Mouse (Mus musculus): ENCODE results near the gene Frat2.
A peak's percentile ranks its signal among the peaks of the same experiment; 100 is the strongest.
"Not testable (repeated sequence)": the region's sequence is repeated elsewhere in the genome, so short reads cannot be mapped to it uniquely, and the experiment has no call there.

Gene Frat2

GRCm38 (mm10) chr19:41847992-41848851 lies at the start of gene Frat2:
TSS of gene Frat2 (minus strand) at chr19:41848132.
- DNase-seq (ENCODE audit: low spot score in 2 of 2), result peak; percentile 83 to 87

DNA sequence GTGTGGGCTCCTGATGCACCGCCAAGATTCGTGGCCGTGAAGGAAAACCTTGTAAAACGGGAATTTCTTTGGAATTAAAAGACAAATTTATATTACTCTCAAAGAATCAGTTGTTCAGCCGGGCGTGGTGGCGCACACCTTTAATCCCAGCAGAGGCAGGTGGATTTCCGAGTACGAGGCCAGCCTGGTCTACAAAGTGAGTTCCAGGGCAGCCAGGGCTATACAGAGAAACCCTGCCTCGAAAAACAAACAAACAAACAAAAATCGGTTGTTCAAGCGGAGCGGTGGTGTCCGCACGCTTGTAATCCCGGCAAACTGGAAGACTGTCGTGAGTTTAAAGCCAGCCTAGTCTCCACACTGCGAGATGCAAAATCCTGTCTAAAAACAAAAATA lies 48.4 kb upstream of the Frat2 start:
- no peak for DNase-seq (ENCODE audit: low spot score in 2 of 2)

- peak; percentile 71 to 75 for DNase-seq (ENCODE audit: low spot score in 2 of 2)
Observed at GRCm38 (mm10) chr19:41895460-41896318, 47.8 kb upstream of the Frat2 start, which contains the start of gene Rrp12. TSS of gene Rrp12 (minus strand) at chr19:41896173.

DNA sequence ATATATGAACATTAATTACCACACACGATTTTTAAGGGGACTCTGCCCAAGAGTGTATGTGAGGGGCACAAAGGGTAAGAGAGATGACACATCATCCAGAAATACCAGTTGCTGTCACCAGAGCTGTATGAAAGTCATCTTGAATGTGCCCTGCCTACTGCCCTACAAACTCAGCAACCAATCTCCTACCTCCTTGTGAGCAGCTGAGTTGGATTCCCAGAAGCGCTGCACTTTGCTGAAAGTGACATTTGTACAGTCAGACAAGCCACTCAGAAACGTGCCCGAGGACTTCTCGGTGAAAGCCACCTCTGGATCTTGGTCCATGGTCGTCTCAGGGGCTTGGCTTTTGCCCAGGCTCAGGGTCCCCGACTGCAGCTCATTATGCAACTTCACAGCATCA lies 47.0 kb upstream of the Frat2 start:
- no peak for DNase-seq (ENCODE audit: low spot score in 2 of 2)

DNA sequence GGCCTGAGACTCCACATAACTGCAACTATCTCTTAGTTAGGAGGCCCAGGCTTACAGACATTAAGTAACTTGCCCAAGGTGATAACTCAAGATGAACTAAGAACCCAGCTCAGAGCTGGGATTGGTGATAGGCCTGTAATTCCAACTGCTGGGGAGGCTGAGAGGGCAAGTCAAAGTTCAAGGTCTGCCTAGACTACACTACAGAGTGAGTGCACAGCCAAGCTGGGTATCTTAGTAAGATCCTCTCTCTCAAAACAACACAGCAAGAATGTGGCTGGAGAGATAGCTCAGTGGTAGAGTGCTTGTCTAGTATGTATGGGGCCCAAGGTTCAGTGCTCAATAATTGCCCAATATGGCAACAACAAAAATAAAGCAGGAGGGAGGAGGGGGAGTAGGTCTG lies 40.3 kb upstream of the Frat2 start:
- no peak for DNase-seq (ENCODE audit: low spot score in 2 of 2)

DNA sequence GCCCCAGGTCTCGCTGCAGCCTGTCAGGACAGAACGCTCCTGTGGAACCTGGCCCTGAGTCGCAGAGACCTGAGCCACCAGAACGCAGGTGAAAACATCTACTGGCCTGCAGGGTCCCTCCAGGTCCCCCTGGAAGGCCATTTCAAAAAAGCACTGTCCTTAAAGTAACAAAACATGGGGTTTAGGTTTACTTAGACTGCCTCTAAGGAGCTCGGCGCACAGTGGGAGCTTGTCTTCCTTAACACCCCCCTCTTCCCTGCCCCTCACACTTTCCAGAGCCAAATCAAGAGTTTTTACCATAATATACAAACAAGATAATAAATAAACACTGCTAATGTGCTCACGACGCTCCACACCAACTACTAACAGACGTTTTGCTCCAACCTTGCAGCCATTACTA lies 36.0 kb upstream of the Frat2 start:
- DNase-seq (ENCODE audit: low spot score in 2 of 2), result no peak

GRCm38 (mm10) chr19:41881842-41882241 lies 33.9 kb upstream of the Frat2 start:
- DNase-seq (ENCODE audit: low spot score in 2 of 2), result no peak

DNA sequence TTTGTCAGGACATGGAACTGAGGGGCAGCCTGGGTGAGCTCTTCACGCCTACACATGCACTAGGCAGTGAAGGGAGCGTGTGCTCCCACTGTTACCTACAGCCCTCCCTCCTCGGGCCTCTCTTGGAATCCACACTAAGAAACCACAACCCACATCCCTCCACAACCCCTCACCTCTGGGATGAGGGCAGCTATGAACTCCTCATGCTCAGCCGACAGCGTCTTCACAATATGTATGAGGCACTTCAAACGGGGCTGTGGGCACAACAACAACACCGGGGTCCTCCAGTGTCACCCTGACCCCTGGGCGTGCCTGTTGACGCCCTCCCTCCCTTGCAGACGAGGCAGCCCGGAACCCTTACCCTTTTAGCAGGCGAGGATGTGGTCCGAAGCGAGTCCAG lies 26.4 kb upstream of the Frat2 start:
- DNase-seq (ENCODE audit: low spot score in 2 of 2), result no peak

GRCm38 (mm10) chr19:41872285-41872684 lies 24.4 kb upstream of the Frat2 start:
- DNase-seq (ENCODE audit: low spot score in 2 of 2), result no peak

- not testable (repeated sequence) for DNase-seq (ENCODE audit: low spot score in 2 of 2)
Observed at GRCm38 (mm10) chr19:41869946-41870345, 22.0 kb upstream of the Frat2 start.

GRCm38 (mm10) chr19:41869296-41869695 lies 21.4 kb upstream of the Frat2 start:
- DNase-seq (ENCODE audit: low spot score in 2 of 2), result no peak

DNA sequence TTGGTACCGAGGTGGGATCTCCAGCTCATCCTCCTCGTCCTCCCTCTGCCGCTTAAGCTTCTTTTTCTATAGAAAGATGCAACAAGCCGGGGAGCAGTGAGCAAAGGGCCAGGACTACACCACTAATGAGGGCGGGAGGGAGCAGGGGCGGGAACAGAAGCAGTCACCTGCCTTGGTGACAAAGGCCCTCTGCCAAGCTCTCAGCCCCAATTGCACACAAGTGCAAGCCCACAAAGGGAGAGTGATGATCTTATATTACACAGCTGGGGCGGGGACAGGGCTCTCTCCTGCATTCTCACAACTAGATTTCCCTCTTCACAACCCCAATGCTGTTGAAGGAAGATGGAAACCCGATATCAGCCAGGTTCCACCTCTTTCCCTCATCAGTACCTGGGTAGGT lies 18.8 kb upstream of the Frat2 start:
- no peak for DNase-seq (ENCODE audit: low spot score in 2 of 2)

DNA sequence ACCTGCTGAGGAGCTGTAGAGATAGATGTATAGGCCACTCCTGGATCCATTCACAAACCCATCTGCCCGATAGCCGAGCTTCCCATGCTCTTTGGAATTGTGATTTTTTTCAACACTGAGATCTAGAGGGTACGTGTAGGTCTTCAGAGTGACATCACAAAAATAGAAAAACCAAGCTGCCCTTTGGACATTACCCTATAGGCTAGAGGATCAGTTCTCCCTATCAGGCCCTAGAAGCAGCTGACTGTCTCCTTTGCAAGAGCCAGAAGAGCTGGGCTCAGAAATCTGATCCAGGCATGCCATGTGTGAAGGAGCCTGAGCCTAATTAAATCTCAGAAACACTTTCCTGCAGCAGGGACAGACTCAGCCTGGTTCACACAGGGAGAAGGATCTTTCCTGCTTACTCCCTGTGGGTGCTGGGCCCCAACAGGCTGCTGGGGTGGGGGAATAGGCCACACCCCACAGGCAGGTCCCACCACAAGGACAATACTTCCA lies 9.9 kb upstream of the Frat2 start:
- no peak for DNase-seq (ENCODE audit: low spot score in 2 of 2)

GRCm38 (mm10) chr19:41857086-41857762 lies 9.3 kb upstream of the Frat2 start:
- no peak for DNase-seq (ENCODE audit: low spot score in 2 of 2)

DNA sequence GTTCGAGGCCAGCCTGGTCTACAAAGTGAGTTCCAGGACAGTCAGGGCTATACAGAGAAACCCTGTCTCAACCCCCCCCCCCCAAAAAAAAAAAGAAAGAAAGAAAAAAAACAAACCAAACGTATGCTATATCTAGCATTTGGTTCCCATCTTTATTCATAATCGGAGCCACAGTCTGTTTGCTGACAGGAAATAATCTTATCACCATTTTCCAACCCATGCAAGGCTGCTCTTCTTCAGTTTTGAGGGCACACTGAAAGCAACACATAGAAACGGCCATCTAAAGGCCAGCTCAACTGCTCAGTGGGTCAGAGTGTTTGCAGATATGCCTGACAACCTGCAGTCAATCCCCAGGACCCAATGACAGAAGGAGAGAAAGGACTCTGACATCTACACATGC lies 4.5 kb upstream of the Frat2 start:
- DNase-seq (ENCODE audit: low spot score in 2 of 2), result no peak

DNA sequence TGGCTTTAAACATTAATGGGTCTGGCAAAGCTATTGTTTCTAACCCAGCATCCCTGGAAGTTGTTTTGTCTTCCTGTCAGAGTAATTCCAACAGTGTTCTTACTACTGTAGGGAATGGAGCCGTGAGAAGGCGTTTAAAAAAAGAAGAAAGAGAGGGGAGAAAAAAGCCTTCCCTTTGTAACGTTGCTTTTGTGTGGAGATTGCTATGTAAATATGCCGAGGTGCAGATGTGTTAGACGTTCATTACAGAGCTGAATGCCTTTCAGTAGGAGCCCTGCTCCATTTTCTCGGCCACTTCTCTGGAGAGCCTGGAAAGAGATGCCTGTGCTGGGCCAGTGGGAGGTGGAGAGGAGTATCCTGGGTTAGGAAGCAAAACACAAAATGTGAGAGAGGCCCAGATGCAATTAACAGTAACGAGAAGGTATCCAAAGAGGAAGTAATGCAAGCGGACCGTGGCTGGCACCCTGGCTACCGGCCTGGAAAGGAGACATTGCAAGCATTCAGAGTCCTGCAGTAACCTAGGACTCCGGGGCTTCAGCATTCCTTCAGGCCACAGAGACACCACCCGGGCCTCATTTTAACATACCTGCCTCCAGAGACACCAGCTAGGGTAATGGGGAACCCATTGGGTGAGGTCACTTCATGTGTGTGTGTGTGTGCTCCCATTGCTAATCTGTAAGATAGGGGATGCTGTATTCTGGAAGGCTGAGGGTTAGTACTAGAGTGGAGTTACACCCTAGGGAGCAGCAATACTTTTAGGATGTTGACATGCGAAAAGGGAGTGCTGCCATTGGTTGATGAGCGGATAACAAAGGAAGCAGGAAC lies 3.0 kb upstream of the Frat2 start:
- DNase-seq (ENCODE audit: low spot score in 2 of 2), result no peak

DNA sequence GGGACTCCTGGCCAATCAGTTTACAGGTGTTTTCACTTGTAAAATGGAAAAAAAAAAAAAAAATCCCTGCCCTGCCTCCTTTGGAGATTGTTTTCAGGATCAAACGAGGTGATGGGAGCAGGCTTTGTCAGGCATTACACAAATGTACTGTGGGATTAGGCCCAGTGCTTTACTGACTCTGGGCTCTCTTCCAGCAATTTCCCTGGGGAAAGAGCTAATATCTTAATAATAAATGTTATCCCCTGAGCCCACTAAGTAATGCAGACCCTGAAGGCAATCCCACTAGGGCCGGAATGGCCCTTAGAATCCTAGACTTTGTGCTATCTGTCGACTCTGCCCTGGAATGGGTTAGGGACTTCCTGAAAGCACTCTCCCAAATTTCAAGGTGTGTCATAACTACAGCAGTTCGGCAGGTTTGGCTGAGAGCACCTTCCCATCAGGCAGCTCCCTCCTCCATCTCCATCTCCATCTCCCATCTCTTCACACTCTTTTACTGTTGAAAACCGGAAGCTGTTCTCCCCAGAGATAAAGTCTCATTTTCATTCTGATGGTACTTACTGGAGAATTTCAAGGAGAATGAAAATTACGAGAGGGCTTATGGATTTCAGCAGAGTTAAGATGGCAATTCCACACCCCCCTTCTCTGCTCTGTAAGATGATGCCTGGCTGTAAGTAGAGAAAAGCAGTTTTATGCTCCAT lies 2.2 kb upstream of the Frat2 start:
- DNase-seq (ENCODE audit: low spot score in 2 of 2), result no peak

GRCm38 (mm10) chr19:41847614-41847991 lies 329 bp downstream of the Frat2 start:
- DNase-seq (ENCODE audit: low spot score in 2 of 2), result not testable (repeated sequence)

GRCm38 (mm10) chr19:41847091-41847581 lies 796 bp downstream of the Frat2 start:
- DNase-seq (ENCODE audit: low spot score in 2 of 2), result peak; percentile 24 to 27

DNA sequence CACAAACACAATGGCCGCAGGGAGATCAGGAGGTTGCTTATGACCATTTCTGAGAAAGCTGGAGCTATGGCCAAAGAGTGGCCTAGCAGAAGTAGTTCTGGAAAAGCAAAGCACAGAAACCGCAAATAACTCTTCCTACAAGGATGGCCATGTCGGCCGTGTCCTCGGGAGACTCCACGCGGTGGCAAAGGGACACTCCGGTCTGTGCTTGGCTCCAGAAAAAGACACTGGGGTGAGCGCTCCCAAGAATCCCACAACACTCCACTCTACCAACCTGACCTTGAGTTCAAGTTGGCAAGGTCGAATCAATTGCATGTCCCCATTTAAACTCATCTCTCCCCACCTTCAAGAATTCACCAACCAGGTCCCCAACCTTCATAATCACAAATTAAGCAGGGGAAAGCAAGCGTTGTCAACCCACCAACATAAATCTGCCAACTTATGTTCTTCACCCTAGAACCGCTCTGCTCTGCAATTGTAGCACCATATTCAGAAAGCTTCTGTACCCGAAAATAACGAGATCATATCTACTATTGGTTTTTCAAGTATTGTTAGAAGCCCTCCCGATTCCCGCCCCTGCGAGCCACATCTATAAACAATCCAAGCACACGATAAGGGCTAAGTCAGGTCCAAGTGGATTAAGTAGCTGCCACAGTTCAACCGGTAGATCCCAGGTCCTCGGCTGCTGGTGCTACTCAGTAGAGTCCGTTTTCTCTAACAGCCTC lies 1.4 kb downstream of the Frat2 start:
- no peak for DNase-seq (ENCODE audit: low spot score in 2 of 2)

Measured in urinary bladder, postnatal 36 days (tissue).